Mouse (Mus musculus) lung, embryonic 16.5 days (tissue): ENCODE data around the gene Rock2. TPM values are rescaled to one million over a fixed set of nuclear protein-coding genes. Genes with fewer than 3 reads are reported as not detected.
A peak's percentile ranks its signal among the peaks of the same experiment; 100 is the strongest.

Experiments
- ATAC-seq: fragments of 200-750 bp; cut with Nextera tagmentation; 2 replicates; pipeline ENCODE4 v1.8.0; 2017; ENCODE audit warnings: low read depth, mild to moderate bottlenecking, moderate library complexity
- H3K27ac ChIP-seq: fragments of 300-500 bp; sonication (generic); 2 replicates; pipeline ENCODE4 v1.5.1; 2014; ENCODE audit warnings: mild to moderate bottlenecking, control low read depth, low read length
- H3K27me3 ChIP-seq: fragments of 300-500 bp; sonication (generic); 2 replicates; pipeline ENCODE4 v1.6.1; 2014; ENCODE audit warnings: low read depth, low read length, mixed read lengths; ENCODE audit not compliant: control insufficient read depth, insufficient read depth
- H3K36me3 ChIP-seq: fragments of 300-500 bp; sonication (generic); 2 replicates; pipeline ENCODE4 v1.6.1; 2014; ENCODE audit warnings: low read length; ENCODE audit not compliant: control insufficient read depth, insufficient read depth
- H3K4me1 ChIP-seq: fragments of 300-500 bp; sonication (generic); replicated peaks from 2 replicates; pipeline ENCODE4 v1.6.1; 2014; ENCODE audit warnings: low read length, mixed read lengths; ENCODE audit not compliant: control insufficient read depth, insufficient read depth
- H3K4me2 ChIP-seq: fragments of 300-500 bp; sonication (generic); 2 replicates; pipeline ENCODE4 v1.6.1; 2014; ENCODE audit warnings: low read depth, low read length, control low read depth
- H3K4me3 ChIP-seq: fragments of 300-500 bp; sonication (generic); 2 replicates; pipeline ENCODE4 v1.5.1; 2014; ENCODE audit warnings: mild to moderate bottlenecking, low read length, control low read depth
- H3K9ac ChIP-seq: fragments of 300-500 bp; sonication (generic); 2 replicates; pipeline ENCODE4 v1.6.1; 2014; ENCODE audit warnings: low read length, control low read depth
- H3K9me3 ChIP-seq: fragments of 300-500 bp; sonication (generic); 2 replicates; pipeline ENCODE4 v1.6.1; 2016; ENCODE audit warnings: low read length; ENCODE audit not compliant: control insufficient read depth
- WGBS: fragments of 180-500 bp; shearing (Covaris S2); extraction: QIAGEN DNeasy Blood & Tissue Kit; methylation state at CpG from one replicate; pipeline ENCODE4 v1.1.7; 2014; 5-methylcytosine and 5-hydroxymethylcytosine counted together
- polyA plus RNA-seq: library from polyadenylated mRNA; unstranded; fragments of >200 nt; fragmentation: Nextera tagmentation; extraction: Ambion mirVana; gene quantifications from 2 replicates; pipeline ENCODE4 v1.2.1, GENCODE M21; 2015

Rock2 gene
- polyA plus RNA-seq, 1 experiment from 2014 or later: 15.3 TPM

- Histone ChIP-seq H3K36me3 (no peaks in the 10 kb centered on the region), H3K27me3 (no peaks in the 10 kb centered on the region), H3K4me2 (peak overlapping the region; percentile 77), H3K9me3 (no peaks in the 10 kb centered on the region), H3K9ac (peak overlapping the region; percentile 74), H3K4me3 (peak overlapping the region; percentile 88), H3K4me1 (peaks cover 24% of the 10 kb centered on the region), H3K27ac (peak overlapping the region; percentile 98)
- ATAC-seq: peak; percentile 21
- 1% methylated on average over 18 of the region's 18 CpGs for WGBS
Measured at GRCm38 (mm10) chr12:16893656-16894395, 869 bp upstream of the Rock2 start.

DNA sequence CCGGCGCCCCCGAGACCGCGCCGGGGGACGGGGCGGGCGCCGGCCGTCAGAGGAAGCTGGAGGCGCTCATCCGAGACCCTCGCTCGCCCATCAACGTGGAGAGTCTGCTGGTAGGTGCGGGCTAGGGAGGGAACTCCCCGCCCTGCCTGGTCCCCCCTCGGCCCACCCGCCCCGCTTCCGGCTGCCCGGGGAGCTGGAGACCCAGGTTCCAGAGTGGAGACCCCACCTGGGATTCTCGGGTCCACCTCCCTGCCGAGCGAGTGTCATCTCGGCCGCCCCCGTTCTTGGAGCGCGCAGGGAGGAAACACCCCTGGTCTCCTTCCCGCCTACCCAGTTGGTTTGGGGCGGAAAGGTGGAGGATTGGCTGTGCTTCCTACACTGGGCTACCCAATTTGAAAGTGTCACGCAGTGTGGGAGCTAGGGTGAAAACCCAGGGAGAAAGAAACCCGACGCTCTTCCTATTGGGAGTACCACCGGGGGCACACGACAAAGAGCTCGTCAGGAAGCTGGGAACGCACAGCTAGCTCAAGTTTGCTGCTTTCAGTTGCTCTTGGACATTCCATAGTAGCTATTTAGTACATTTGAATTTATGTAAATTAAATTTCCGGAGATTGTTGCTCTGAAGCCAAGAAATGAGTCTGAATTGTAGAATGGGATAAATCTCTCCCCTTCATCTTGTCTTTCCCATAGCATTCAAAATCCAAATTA is 680 bp downstream of the Rock2 start:
- Histone ChIP-seq H3K36me3 (no peaks in the 10 kb centered on the region), H3K4me2 (peak overlapping the region; percentile 67), H3K27me3 (no peaks in the 10 kb centered on the region), H3K4me3 (peak overlapping the region; percentile 88), H3K9me3 (no peaks in the 10 kb centered on the region), H3K27ac (peak overlapping the region; percentile 98), H3K4me1 (peaks cover 24% of the 10 kb centered on the region), H3K9ac (peak overlapping the region; percentile 93)
- 1% methylated on average over 39 of the region's 41 CpGs for WGBS
- peak; percentile 26 for ATAC-seq

- H3K9me3 ChIP-seq: no peaks in the 10 kb centered on the region
- peak overlapping the region; percentile 67 for H3K4me2 ChIP-seq
- peaks cover 30% of the 10 kb centered on the region for H3K4me1 ChIP-seq
- ATAC-seq: no peak
- peak overlapping the region; percentile 88 for H3K4me3 ChIP-seq
- H3K9ac ChIP-seq: peak overlapping the region; percentile 93
- H3K27me3 ChIP-seq: no peaks in the 10 kb centered on the region
- 4% methylated on average over 8 of the region's 8 CpGs for WGBS
- H3K36me3 ChIP-seq: no peaks in the 10 kb centered on the region
- peak overlapping the region; percentile 19 for H3K27ac ChIP-seq
Measured at GRCm38 (mm10) chr12:16896073-16896789, 1.5 kb downstream of the Rock2 start.

- WGBS: 45% methylated on average over 2 of the region's 2 CpGs
- H3K9ac ChIP-seq: no peak overlapping the region
- H3K27ac ChIP-seq: no peak overlapping the region
- ATAC-seq: no peak
- H3K4me2 ChIP-seq: peak overlapping the region; percentile 40; the same call in 1 of the 2 replicates
- no peaks in the 10 kb centered on the region for H3K27me3 ChIP-seq
- H3K36me3 ChIP-seq: no peaks in the 10 kb centered on the region
- peaks cover 30% of the 10 kb centered on the region for H3K4me1 ChIP-seq
- no peaks in the 10 kb centered on the region for H3K9me3 ChIP-seq
- H3K4me3 ChIP-seq: no peak overlapping the region
Measured at GRCm38 (mm10) chr12:16897225-16897624, 2.5 kb downstream of the Rock2 start.

- Histone ChIP-seq H3K27me3 (no peaks in the 10 kb centered on the region), H3K9me3 (no peaks in the 10 kb centered on the region), H3K9ac (no peak overlapping the region), H3K4me2 (no peak overlapping the region), H3K4me3 (no peak overlapping the region), H3K27ac (no peak overlapping the region), H3K36me3 (no peaks in the 10 kb centered on the region), H3K4me1 (peaks cover 28% of the 10 kb centered on the region)
- no peak for ATAC-seq
- 35% methylated on average over 2 of the region's 2 CpGs for WGBS
Measured at GRCm38 (mm10) chr12:16898221-16898620, 3.5 kb downstream of the Rock2 start.

- H3K4me1 ChIP-seq: peaks cover 24% of the 10 kb centered on the region
- H3K27ac ChIP-seq: no peak overlapping the region
- no peak overlapping the region for H3K4me3 ChIP-seq
- ATAC-seq: no peak
- no peaks in the 10 kb centered on the region for H3K9me3 ChIP-seq
- H3K4me2 ChIP-seq: no peak overlapping the region
- no peaks in the 10 kb centered on the region for H3K27me3 ChIP-seq
- no peaks in the 10 kb centered on the region for H3K36me3 ChIP-seq
- no peak overlapping the region for H3K9ac ChIP-seq
Measured at GRCm38 (mm10) chr12:16898790-16899189, 4.1 kb downstream of the Rock2 start.

GRCm38 (mm10) chr12:16900625-16901222 is 6.0 kb downstream of the Rock2 start:
- Histone ChIP-seq H3K9ac (no peak overlapping the region), H3K4me1 (peaks cover 25% of the 10 kb centered on the region), H3K4me3 (no peak overlapping the region), H3K4me2 (no peak overlapping the region), H3K9me3 (no peaks in the 10 kb centered on the region), H3K36me3 (no peaks in the 10 kb centered on the region), H3K27ac (no peak overlapping the region), H3K27me3 (no peaks in the 10 kb centered on the region)
- no peak for ATAC-seq
- WGBS: 6% methylated on average over 3 of the region's 3 CpGs

DNA sequence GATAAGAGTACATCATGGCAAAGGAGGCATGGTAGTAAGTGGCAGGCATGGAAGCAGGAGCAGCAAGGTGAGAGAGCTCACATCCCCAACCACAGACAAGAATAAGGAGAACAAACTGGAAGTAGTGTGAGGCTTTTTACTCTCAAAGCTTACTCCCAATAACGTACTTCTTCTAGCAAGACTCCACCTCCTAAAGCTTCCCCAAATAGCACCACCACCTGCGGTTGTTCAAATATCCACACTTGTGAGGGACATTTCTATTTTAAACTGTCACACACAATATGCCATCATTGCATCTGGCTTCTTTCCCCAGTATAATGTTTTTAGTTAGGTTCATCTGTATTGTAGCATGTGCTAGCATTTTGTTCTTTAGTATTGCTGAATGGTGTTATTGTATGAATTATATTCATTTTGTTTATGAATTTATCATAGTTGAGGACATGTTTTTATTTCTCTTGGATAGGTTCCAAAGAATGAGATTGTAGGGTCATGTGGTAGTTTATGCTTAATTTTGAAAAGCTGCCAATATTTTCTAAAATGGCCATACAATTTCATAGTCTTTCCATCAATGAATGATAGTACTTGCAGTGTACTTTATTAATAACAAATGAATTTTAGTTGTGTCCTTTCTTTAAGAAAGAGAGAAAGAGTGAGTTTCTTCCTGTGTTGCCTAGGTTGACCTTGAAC is 9.4 kb downstream of the Rock2 start:
- Histone ChIP-seq H3K4me1 (peaks cover 10% of the 10 kb centered on the region), H3K9ac (no peak overlapping the region), H3K4me3 (no peak overlapping the region), H3K9me3 (no peaks in the 10 kb centered on the region), H3K27me3 (no peaks in the 10 kb centered on the region), H3K4me2 (no peak overlapping the region), H3K36me3 (no peaks in the 10 kb centered on the region), H3K27ac (no peak overlapping the region)
- peak; percentile 43; the same call in 1 of the 2 replicates for ATAC-seq
- 42% methylated on average over 2 of the region's 2 CpGs for WGBS
